Comparison of ENCODE assay signal across 13 mouse cellular contexts in genomic region chr19:7295959-7296358, GRCm38 (mm10). TPM values are rescaled to one million over a fixed set of nuclear protein-coding genes. Genes with fewer than 3 reads are reported as not detected.
DNase-seq lines count a peak whose midpoint lies in the region; ATAC-seq and TF ChIP-seq lines count a peak whose summit lies in the region.
"Had no signal": no experiment of that assay in that cellular context is flagged by ENCODE, and none has a peak within 500 bp of the region (broad histone marks: within the 10 kb centered on the region; RNA-seq: fewer than 3 reads in every experiment).

No protein-coding gene starts in this region.

- peaks cover 14% of the 10 kb centered on the region; the same call in 1 of the 2 replicates for H3K36me3 ChIP-seq in heart, embryonic 10.5 days
- no peaks in the 10 kb centered on the region for H3K36me3 ChIP-seq in lung, embryonic 14.5 days (ENCODE audit: insufficient read depth)
- H3K36me3 ChIP-seq in intestine, embryonic 15.5 days, result no peaks in the 10 kb centered on the region
- H3K36me3 ChIP-seq in small intestine, adult 2 months (ENCODE audit: control insufficient read depth, insufficient read depth, low read length), result no peaks in the 10 kb centered on the region; the same call in 1 of the 2 replicates

- H3K4me1 ChIP-seq in heart, embryonic 10.5 days, result peaks cover 55% of the 10 kb centered on the region
- peaks cover 18% of the 10 kb centered on the region; the same call in 1 of the 2 replicates for H3K4me1 ChIP-seq in lung, embryonic 14.5 days (ENCODE audit: insufficient read depth)
- peaks cover 27% of the 10 kb centered on the region for H3K4me1 ChIP-seq in intestine, embryonic 15.5 days (replicated peaks)
- peaks cover 12% of the 10 kb centered on the region; the same call in 1 of the 2 replicates for H3K4me1 ChIP-seq in small intestine, adult 2 months (ENCODE audit: control insufficient read depth, insufficient read depth, insufficient read length, low read length)

- H3K9ac ChIP-seq in lung, embryonic 14.5 days, result no peak overlapping the region
- H3K9ac ChIP-seq in intestine, embryonic 15.5 days, result no peak overlapping the region
- H3K9ac ChIP-seq: forebrain, embryonic 15.5 days; hindbrain, embryonic 12.5 days had no signal

- no peak overlapping the region for H3K4me3 ChIP-seq in heart, embryonic 10.5 days
- no peak overlapping the region for H3K4me3 ChIP-seq in lung, embryonic 14.5 days (ENCODE audit: low read depth, low read length)
- H3K4me3 ChIP-seq in intestine, embryonic 15.5 days (replicated peaks), result no peak overlapping the region
- no peak overlapping the region for H3K4me3 ChIP-seq in small intestine, adult 2 months (ENCODE audit: low read depth, low read length)
- H3K4me3 ChIP-seq: forebrain, embryonic 15.5 days; hindbrain, embryonic 12.5 days had no signal

- no peak for DNase-seq in heart, embryonic 10.5 days (ENCODE audit: low spot score)
- DNase-seq in heart, postnatal 14 days, result no peak
- no peak for DNase-seq in lung, embryonic 14.5 days
- no peak for DNase-seq in lung, postnatal 36 days
- DNase-seq: cerebellum, adult 18-20 months; gastrocnemius, postnatal 36 days; retina, postnatal 1 day had no signal

- TF ChIP-seq CTCF in lung, embryonic 14.5 days (IDR thresholded peaks at IDR 0.05; ENCODE audit: low read depth), result no peak
- no peak for TF ChIP-seq CTCF in small intestine, adult 2 months (IDR thresholded peaks at IDR 0.05; ENCODE audit: extremely low read depth, insufficient read length, insufficient replicate concordance, low read depth, low read length)

- no peaks in the 10 kb centered on the region for H3K9me3 ChIP-seq in heart, embryonic 10.5 days
- no peaks in the 10 kb centered on the region for H3K9me3 ChIP-seq in lung, embryonic 14.5 days (ENCODE audit: low read depth, low read length)
- no peaks in the 10 kb centered on the region; the same call in 1 of the 2 replicates for H3K9me3 ChIP-seq in intestine, embryonic 15.5 days
- H3K9me3 ChIP-seq: forebrain, embryonic 15.5 days; hindbrain, embryonic 12.5 days had no signal

- 77% methylated on average over 4 of the region's 4 CpGs for WGBS in heart, embryonic 10.5 days
- WGBS in lung, embryonic 14.5 days, result 72% methylated on average over 4 of the region's 4 CpGs
- WGBS in intestine, embryonic 15.5 days, result 74% methylated on average over 4 of the region's 4 CpGs
- WGBS in small intestine, adult 2 months, result 45% methylated on average over 4 of the region's 4 CpGs

- TF ChIP-seq POLR2A in small intestine, adult 2 months (IDR thresholded peaks at IDR 0.05; ENCODE audit: low read depth, low read length), result no peak

- intact Hi-C loops in heart, postnatal 14 days (cut with DNase I), result no loop called here

- no peaks in the 10 kb centered on the region for H3K27me3 ChIP-seq in heart, embryonic 10.5 days (ENCODE audit: insufficient read depth, poor library complexity, severe bottlenecking)
- no peaks in the 10 kb centered on the region for H3K27me3 ChIP-seq in lung, embryonic 14.5 days (ENCODE audit: insufficient read depth, low read length)
- H3K27me3 ChIP-seq in intestine, embryonic 15.5 days (replicated peaks), result no peaks in the 10 kb centered on the region
- no peaks in the 10 kb centered on the region for H3K27me3 ChIP-seq in small intestine, adult 2 months (ENCODE audit: control insufficient read depth, insufficient read depth, low read length)
- H3K27me3 ChIP-seq: forebrain, embryonic 15.5 days; hindbrain, embryonic 12.5 days had no signal

- H3K27ac ChIP-seq in heart, embryonic 10.5 days, result 0 out of 2 replicates have a peak overlapping the region, but pooled peaks have one; percentile 72
- H3K27ac ChIP-seq in lung, embryonic 14.5 days (ENCODE audit: low read depth), result peak overlapping the region; percentile 26; the same call in 1 of the 2 replicates
- H3K27ac ChIP-seq in intestine, embryonic 15.5 days, result peak overlapping the region; percentile 75
- H3K27ac ChIP-seq in small intestine, adult 2 months (ENCODE audit: insufficient read depth, low read depth, low read length), result peak overlapping the region; percentile 89
- H3K27ac ChIP-seq: forebrain, embryonic 15.5 days; hindbrain, embryonic 12.5 days had no signal

- no peak overlapping the region; the same call in 1 of the 2 replicates for H3K4me2 ChIP-seq in lung, embryonic 14.5 days
- H3K4me2 ChIP-seq in intestine, embryonic 15.5 days (replicated peaks), result peak overlapping the region; percentile 58
- H3K4me2 ChIP-seq: forebrain, embryonic 15.5 days; hindbrain, embryonic 12.5 days had no signal

- no peak for ATAC-seq in lung, embryonic 14.5 days (ENCODE audit: insufficient read depth)
- no peak for ATAC-seq in intestine, embryonic 15.5 days
- no peak for ATAC-seq in megakaryocyte progenitor cell, adult 5-6 weeks (replicated peaks; ENCODE audit: poor library complexity)
- no peak for ATAC-seq in cerebellum, adult (ENCODE audit: insufficient number of reproducible peaks, low FRiP score, low TSS enrichment)
- ATAC-seq: forebrain, embryonic 15.5 days had no signal

RNA-seq across cellular contexts. Expression of gene Rcor2, which starts 28.8 kb away (rescaled TPM):
- polyA plus RNA-seq in heart, embryonic 10.5 days (2016; fragmentation: Nextera tagmentation; extraction: Ambion mirVana), result 18.5 and 27.1 TPM in 2 replicates
- 10 to 100 TPM; 10.7 to 12.7 TPM for total RNA-seq in heart, postnatal 14 days (2021)
- polyA plus RNA-seq in lung, embryonic 14.5 days (2014; fragmentation: Nextera tagmentation; extraction: Ambion mirVana), result 6.0 and 7.9 TPM in 2 replicates
- polyA plus RNA-seq in intestine, embryonic 15.5 days (2015; fragmentation: Nextera tagmentation; extraction: Ambion mirVana), result 12.1 and 12.8 TPM in 2 replicates
- 1.2 and 1.8 TPM in 2 replicates for polyA plus RNA-seq in small intestine, adult 2 months (2012; rRNA removed)
- 0.99 and 1.2 TPM in 2 replicates for total RNA-seq in megakaryocyte progenitor cell, adult 5-6 weeks (2015)
- 1.2 and 2.7 TPM in 2 replicates for total RNA-seq in megakaryocyte progenitor cell, adult 5-6 weeks (2017)

RNA-seq across cellular contexts. Expression of gene Mark2, which starts 45.7 kb away (rescaled TPM):
- 37.4 and 50.6 TPM in 2 replicates for polyA plus RNA-seq in heart, embryonic 10.5 days (2016; fragmentation: Nextera tagmentation; extraction: Ambion mirVana)
- 10 to 100 TPM; 51.9 to 55.4 TPM for total RNA-seq in heart, postnatal 14 days (2021)
- 49.2 and 57.8 TPM in 2 replicates for polyA plus RNA-seq in lung, embryonic 14.5 days (2014; fragmentation: Nextera tagmentation; extraction: Ambion mirVana)
- polyA plus RNA-seq in intestine, embryonic 15.5 days (2015; fragmentation: Nextera tagmentation; extraction: Ambion mirVana), result 44.9 and 45.8 TPM in 2 replicates
- polyA plus RNA-seq in small intestine, adult 2 months (2012; rRNA removed), result 91.2 and 279 TPM in 2 replicates
- total RNA-seq in megakaryocyte progenitor cell, adult 5-6 weeks (2015), result 63.8 and 70.0 TPM in 2 replicates
- total RNA-seq in megakaryocyte progenitor cell, adult 5-6 weeks (2017), result 23.3 and 24.8 TPM in 2 replicates

RNA-seq across cellular contexts. Expression of gene Naa40, which starts 55.0 kb away (rescaled TPM):
- polyA plus RNA-seq in heart, embryonic 10.5 days (2016; fragmentation: Nextera tagmentation; extraction: Ambion mirVana), result 67.6 and 72.8 TPM in 2 replicates
- total RNA-seq in heart, postnatal 14 days (2021), result 10 to 100 TPM; 19.9 to 20.3 TPM
- 64.9 and 65.8 TPM in 2 replicates for polyA plus RNA-seq in lung, embryonic 14.5 days (2014; fragmentation: Nextera tagmentation; extraction: Ambion mirVana)
- polyA plus RNA-seq in intestine, embryonic 15.5 days (2015; fragmentation: Nextera tagmentation; extraction: Ambion mirVana), result 49.8 and 52.9 TPM in 2 replicates
- polyA plus RNA-seq in small intestine, adult 2 months (2012; rRNA removed), result 8.2 and 13.1 TPM in 2 replicates
- 49.8 and 57.5 TPM in 2 replicates for total RNA-seq in megakaryocyte progenitor cell, adult 5-6 weeks (2015)
- 47.1 and 51.8 TPM in 2 replicates for total RNA-seq in megakaryocyte progenitor cell, adult 5-6 weeks (2017)

Comparison
In these comparisons a context has a peak if more than half of its experiments do, and no peak if none do; other contexts are left out.
1. H3K27ac ChIP-seq: peak in every context shown above with its lines; median percentile 89 in small intestine, adult 2 months; 75 in intestine, embryonic 15.5 days; 72 in heart, embryonic 10.5 days; 26 in lung, embryonic 14.5 days.